Mouse (Mus musculus): ENCODE results near the gene Rhbg.

Gene Rhbg

DNA sequence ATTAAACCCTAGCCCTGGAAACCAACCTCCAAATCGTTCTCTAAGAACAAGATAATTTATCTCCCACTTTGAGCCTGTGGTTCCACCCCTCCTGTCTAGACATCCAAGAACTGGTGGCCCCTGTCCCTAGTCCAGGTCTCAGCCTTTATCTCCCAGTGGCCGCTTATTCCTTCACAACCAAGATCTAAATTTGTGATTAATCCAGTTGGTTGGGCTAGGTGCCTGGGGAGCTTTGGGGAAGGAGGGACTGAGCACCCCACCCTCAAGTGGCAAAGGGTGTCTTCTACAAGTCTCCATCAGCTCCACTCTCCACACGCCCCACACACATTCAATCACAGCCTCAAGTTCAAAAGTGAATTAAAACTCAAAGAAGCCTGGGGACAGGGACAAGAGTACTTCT lies 48.0 kb downstream of the Rhbg start:
- DNase-seq: no peak

DNA sequence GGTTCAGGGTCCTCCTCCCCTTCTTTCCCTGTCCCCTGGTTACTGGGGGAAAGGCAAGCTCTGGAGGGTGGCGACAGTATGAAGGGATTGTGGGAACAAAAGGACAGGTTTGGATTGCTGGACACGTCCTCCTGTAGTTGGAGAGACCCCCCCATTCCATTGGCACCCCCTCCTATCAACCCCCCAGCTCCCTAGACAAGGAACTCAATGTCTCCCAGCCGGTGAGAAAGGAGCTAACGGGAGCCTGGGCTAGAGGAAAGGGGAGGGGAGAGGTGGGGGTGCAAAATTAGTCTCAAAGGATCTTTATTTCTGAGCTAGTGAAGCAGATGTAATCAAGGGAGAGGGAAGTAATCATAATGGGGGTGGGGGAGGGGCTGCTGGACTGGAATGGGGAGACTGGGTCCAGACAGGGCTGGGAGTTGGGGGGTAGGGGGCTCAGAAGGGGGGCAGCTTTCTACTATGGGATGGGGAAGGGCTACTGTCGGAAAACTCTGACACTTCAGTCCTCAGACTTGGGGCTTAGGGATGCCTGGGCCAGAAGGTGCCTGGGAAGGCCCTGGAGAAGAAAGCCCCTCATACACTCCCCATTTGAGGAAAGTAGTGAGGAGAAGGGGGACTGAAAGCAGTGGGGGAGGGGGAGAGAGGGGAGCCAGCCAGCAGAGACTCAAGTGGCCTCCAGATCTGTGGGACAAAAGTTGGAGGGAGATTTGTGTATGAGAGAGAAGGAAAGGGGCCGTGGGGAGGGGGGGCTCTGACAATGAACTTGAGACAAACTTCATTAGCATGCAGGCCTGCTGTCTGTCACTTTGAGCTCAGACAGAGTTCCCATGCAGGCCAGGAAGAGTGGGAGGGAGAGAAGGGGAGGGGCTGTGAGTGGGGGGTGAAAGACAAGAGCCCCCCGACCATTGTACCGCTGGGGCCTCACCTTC lies 48.7 kb downstream of the Rhbg start:
- no peak for DNase-seq

DNA sequence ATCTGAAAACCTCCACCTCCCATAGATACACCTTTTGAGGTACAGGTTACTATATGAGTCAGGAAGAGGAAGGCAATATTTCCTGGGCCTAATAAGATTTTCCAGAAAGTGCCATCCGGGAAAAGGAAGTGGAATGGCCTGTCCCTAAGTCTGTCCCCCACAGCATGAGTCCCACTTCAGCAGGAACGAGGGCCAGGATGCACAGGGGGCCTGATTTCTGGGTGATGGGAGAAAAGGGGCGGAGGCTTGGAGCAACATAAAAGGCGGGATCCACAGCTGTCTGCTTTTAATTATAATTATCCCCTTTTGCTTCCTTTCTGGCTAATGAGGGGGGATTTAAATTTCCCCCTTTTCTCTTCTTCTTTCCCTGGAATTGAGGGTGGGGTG lies 49.3 kb downstream of the Rhbg start:
- DNase-seq: no peak

DNA sequence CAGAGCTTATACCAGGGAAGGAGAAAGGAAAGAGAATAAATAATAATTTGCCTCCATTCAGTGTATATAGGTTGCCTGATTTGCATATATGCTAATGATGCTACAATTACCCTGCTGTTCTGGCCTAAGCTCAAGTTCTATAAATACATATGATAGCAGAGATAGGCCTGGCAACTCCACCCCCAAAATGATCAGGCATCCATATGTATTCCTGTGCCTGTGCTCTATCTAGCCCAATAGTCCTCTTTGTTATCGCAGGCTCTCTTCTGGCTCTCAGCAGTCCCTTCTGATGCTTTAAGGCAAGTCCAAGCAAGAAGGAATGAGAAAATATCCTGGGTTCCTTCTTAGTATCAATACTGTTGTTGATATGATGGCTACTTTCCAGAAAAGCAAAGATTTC lies 49.8 kb downstream of the Rhbg start:
- no peak for DNase-seq

DNA sequence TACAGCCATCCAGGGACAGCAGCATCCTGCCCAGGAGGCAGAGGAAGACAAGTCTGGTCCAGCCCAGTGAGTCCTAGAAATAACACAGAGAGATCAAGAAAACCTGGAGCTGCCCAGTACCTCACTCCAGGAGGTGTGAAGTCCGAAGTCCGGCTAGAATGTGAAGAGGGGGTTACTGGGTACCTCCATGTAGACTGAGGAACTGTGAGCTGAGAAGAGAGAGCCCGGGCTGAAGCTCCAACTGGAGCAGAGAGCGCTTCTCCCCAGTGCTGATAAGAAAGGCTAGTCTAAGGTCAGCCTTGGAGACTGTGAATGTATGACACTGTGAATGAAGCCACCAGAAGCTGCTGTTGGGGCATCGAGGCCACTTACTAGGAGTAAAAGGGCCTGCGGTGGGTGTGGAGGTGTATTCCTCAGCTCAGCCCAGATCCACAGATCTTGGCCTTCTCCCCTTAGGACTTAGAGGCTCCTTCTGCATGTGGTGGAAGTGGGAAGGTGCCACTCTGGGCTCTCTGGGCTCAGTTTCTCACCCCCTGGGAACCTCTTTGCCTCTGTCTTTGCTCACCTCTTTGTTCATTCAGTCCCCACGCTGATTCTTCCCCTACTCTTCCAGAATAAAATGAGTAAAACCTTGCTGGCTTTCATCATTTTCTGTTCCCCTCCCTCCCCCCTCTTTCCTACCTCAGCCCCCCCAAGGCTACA lies 50.4 kb downstream of the Rhbg start:
- DNase-seq: peak in 1 of 2 experiments; percentile 20

DNA sequence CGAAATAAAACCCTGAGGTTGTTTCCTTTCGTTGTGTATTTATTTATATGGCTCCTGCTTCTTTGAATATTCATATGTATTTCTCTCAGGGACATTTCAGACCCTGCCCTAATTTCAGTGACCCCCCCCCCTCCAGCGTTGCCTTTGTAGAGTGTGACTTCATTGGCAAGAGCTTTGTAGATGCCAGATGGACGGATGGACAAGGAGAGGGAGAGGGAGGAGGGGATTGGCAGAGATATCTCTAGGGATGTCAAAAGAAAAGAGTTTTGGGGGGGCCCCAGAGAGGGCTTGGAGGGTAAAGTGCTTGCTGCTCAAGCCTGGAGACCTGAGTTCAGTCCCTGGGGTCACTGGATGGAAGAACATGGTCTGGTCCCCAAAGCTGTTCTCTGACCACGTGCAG lies 51.1 kb downstream of the Rhbg start:
- DNase-seq: no peak

DNA sequence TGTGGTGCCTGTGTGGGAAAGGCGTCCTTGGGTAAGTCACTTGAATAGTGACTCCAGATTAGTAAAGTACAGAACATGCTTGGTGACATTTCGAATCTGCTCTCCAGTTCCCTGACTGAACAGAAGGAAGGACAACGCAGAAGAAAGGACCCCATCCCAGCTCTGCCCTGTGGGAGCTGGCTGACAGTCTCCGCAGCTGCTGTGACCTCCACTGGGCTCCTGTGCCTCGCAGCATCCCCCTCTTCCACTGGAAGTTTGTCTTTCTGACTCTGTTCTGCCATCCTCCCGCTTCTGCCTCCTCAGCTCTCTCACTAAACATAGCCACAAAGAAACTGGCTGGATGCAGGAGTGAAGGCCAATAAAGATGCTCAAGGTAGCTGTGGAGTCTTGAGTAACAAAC lies 51.5 kb downstream of the Rhbg start:
- DNase-seq: peak in 1 of 2 experiments; percentile 20

DNA sequence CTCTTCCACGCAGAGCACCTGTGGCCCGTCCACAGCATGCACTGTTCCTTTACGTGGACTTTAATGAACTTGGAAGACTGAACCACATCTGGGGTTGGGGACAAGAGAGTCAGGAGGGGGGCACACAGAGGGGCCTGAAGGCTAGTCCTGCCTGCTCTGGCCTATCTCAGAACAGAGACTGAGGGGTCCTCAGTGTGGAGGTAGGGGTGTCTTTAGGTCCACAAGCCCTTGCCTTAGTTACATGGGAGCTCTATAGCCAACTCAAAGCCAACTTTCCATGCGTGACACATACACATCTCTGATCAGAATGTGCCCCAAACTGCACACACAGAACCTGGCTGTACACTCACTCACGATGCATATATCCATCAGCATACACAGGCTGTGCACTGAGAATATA lies 52.9 kb downstream of the Rhbg start:
- DNase-seq: no peak

DNA sequence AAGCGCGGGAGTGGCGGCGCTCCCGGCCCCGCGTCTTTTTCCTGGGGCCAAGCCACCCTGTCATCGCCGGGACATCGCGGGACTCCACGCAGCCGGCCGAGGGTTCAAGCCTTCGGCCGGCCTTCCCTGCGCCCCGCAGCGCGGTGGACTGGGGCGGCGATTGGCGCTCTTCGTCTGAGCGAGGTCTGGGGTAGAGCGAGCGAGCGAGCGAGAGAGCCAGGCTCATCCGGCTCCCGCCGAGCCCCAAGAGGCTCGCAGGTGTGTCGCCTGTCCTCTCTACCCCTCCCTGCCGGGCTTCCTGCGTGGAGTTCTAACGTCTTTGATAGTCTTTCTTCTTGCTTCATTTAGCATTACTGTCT lies 53.6 kb downstream of the Rhbg start:
- peak in 1 of 2 experiments; percentile 32 for DNase-seq

DNA sequence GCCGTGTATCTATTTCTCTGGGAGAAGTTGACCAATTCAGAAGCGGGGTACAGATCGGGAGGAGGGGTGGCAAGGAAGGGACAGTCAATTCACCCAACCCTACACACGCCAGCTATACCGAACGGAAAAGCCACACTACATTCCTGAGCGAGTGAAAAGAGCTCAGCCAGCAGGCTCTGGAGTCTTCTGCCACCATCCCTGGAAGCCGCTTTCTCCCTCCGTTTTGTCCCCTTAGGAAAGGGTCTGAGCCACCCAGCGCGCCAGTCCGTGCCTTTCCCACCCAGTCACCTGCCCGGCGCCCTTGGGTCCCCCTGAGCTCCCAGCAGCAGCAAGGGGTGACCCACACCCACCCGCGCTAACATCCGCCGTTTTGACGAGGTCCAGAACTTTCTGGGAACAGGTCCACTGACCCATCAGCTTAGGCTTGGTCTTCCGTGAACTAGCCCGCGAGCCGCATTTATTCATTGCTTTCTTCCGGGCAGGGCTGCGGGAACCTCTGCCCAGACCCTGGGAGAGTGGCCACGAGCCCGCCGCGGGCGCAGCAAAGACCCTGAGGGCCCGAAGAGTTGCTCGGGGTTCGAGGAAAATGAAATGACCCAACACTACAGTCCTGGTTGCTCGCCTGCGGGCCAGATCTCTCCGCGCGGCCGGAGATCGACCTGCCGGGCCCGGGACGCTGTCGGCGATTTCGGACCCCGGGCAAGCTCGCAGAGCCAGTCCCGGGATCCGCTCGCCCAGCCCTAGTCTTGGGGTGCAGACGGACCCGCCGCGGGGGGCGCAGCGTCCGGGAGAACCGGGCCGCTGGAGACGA lies 54.1 kb downstream of the Rhbg start:
- peak in 1 of 2 experiments; percentile 20 for DNase-seq

DNA sequence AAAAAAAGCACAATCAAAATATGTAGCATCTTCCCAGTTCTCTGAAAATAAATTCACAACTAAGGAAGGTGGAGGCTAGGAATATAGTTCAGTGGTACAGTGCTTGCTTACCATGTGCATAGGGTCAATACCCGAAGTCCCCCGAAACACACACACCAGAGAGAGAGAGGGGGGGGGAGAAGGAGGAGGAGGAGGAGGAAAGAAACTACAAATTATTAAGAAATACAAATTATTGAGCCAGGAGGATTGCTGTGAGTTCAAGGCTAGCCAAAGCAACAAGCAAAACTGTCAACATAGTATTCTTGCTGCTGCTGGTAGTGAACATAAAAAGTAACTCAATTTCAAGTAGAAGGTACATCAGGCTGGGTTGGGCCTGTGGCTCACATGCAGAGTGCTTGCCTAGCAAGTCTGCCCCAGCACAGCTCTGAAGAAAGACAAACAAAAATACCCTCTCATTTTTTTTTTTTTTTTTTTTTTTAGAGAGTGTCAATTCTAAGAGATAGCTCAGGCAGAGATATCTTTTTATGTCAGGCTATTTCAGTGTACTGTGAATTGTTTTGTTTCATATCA lies 54.9 kb downstream of the Rhbg start:
- no peak for DNase-seq

DNA sequence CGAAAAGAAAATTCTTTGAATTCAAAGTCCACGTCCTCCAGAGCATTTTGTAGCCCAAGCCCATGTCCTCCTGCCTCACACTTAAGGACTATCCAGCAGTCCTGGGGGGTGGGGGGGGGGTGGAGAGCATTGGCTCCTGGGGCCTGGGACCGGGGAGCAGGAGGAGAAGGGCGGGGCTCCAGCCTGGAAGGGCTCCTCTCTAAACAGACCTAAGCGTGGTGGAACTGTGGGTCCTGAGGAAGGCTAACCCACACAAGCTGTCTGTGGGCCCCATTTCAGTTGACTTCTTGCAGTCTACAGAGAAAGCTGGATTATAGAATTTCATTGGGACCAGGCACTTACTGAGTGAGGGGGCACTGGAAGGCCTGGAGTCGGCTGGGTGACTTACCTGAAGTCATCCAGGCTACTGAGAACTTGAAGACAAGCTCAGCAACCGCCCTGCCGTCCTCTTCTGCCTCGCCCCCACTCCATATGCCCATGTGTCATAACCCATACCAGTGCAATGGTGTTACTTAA lies 55.9 kb downstream of the Rhbg start:
- no peak for DNase-seq

DNA sequence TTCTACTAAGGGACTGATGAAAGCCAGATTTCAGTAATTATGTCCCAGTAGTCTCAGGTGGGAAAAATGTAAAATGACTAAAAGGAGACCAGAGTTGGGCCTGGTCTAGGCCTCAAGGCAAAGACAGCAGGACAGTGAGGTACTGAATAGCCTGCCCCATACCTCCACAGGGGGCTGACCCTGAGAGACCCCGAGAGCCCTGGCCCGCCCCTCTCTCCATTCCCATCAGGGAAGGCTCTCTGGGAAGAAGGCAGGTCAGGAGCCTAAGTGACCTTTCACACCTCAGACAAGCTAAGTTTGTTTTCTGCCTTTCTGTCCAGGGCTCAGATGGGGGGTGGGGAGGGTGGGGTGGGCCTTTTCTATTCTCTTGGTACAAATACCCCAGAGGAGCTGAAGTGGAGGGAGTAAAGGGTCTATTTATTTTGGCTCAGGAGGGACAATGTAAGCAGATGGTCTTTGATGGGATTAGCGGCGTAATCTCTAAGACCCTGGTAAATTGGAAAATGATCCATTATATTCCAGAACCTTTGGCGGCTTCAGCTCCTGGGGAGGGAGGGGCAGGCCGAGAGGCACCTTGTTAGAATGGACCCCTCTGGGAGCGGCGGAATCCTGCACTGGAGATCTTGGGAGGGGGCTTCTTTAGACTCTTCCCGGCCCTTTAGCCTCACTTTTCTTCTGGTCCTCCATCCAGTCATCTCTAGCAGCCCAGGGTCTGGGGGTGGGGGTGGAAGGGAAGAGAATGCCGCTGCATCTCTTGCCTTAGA lies 56.6 kb downstream of the Rhbg start:
- no peak for DNase-seq

Measured in B cell, adult 2 months (primary cell).